Mouse (Mus musculus) thymus, adult 2 months (tissue): Measurements from ENCODE around the gene Slc39a10. TPM values are rescaled to one million over a fixed set of nuclear protein-coding genes. Genes with fewer than 3 reads are reported as not detected.
"Not testable (repeated sequence)": the region's sequence is repeated elsewhere in the genome, so short reads cannot be mapped to it uniquely, and the experiment has no call there.

Experiments
- DNase-seq: peaks from one replicate; pipeline ENCODE4 v3.0.0; 2021
- H3K27ac ChIP-seq: fragments of 200-500 bp; 2 replicates; pipeline ENCODE4 v1.5.1; 2012; ENCODE audit warnings: low read length, control low read depth; ENCODE audit not compliant: control insufficient read depth, insufficient read depth
- H3K27me3 ChIP-seq: fragments of 200-500 bp; 2 replicates; pipeline ENCODE4 v1.6.1; 2012; ENCODE audit warnings: mild to moderate bottlenecking, low read length, moderate library complexity, mixed read lengths; ENCODE audit not compliant: control insufficient read depth, insufficient read depth
- H3K36me3 ChIP-seq: fragments of 200-500 bp; 2 replicates; pipeline ENCODE4 v1.6.1; 2012; ENCODE audit warnings: mild to moderate bottlenecking, low read length, moderate library complexity; ENCODE audit not compliant: control insufficient read depth, insufficient read depth
- H3K4me1 ChIP-seq: fragments of 200-500 bp; replicated peaks from 2 replicates; pipeline ENCODE4 v1.6.1; 2012; ENCODE audit warnings: low read length; ENCODE audit not compliant: control insufficient read depth, insufficient read depth
- H3K4me3 ChIP-seq: fragments of 200-500 bp; 2 replicates; pipeline ENCODE4 v1.5.1; 2012; ENCODE audit warnings: mild to moderate bottlenecking, low read length, control low read depth, moderate library complexity; ENCODE audit not compliant: control insufficient read depth, insufficient read depth
- CTCF ChIP-seq: fragments of 200-500 bp; IDR thresholded peaks from 2 replicates; pipeline ENCODE4 v1.5.1; 2012; ENCODE audit warnings: mild to moderate bottlenecking, control low read depth, low read length, moderate library complexity, borderline replicate concordance; ENCODE audit not compliant: control insufficient read depth, poor library complexity, insufficient read depth; ENCODE audit errors: extremely low read depth
- POLR2A ChIP-seq: fragments of 200-500 bp; IDR thresholded peaks from 2 replicates; pipeline ENCODE4 v1.6.1; 2012; ENCODE audit warnings: mild to moderate bottlenecking, low read length, control low read depth, moderate library complexity; ENCODE audit not compliant: control insufficient read depth, poor library complexity, insufficient read depth; ENCODE audit errors: extremely low read depth
- WGBS: fragments of 180-500 bp; shearing (Covaris S2); methylation state at CpG from one replicate; pipeline ENCODE4 v1.1.7; 2018; 5-methylcytosine and 5-hydroxymethylcytosine counted together
- polyA plus RNA-seq: library from polyadenylated mRNA; depleted of rRNA; stranded (reverse); fragments of >200 nt; gene quantifications from 2 replicates; pipeline ENCODE4 v1.2.3, GENCODE M21; 2012

The Slc39a10 gene
- polyA plus RNA-seq, 1 experiment, result 9.1 TPM

DNA sequence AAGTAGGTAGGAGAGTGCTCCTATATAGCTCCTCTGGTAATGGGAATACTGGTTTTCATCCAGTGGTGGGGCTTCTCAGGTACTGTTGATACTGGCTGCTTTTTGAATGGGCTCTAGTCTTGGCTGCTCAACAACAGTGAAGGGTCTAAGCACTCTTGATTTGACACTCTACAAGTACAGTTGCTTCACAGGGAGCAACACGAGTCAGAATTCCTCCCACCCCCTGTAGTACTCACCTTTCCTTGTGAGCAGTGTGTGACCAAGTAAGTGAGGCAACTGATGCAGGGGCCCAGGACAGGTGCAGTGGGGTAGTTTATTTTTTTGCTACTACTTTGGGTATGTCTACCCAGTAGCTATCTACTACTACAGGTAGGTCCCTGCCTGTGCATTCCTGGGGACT lies 87.6 kb downstream of the Slc39a10 start:
- no peak overlapping the region for H3K4me3 ChIP-seq
- TF ChIP-seq POLR2A (no peak), CTCF (no peak)
- H3K27me3 ChIP-seq, result no peaks in the 10 kb centered on the region
- 78% methylated on average over 1 of the region's 1 CpGs for WGBS
- no peak overlapping the region for H3K27ac ChIP-seq
- no peaks in the 10 kb centered on the region for H3K4me1 ChIP-seq
- DNase-seq, result no peak
- H3K36me3 ChIP-seq, result no peaks in the 10 kb centered on the region

DNA sequence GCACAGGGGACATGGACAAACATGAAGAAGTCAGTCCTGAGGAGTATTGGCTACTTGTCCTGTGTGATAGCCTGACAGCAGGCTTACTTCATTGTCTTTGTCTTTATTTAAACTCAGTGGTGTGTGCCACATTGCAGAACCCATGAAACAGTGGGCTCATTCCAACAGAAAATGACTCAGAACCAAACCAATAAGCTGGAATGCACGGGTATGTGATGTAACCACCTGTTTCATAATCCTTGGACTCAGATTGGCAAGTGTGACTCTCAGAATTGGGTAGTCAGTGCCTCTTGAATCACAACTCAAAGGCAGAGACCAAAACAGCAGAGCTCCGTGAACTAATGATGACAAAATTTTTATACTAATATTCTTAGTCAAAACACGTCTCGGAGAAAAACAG lies 110.4 kb downstream of the Slc39a10 start:
- not testable (repeated sequence) for H3K27ac ChIP-seq, H3K27me3 ChIP-seq, H3K4me1 ChIP-seq, H3K36me3 ChIP-seq, H3K4me3 ChIP-seq, DNase-seq
- WGBS, result 85% methylated on average over 4 of the region's 4 CpGs

DNA sequence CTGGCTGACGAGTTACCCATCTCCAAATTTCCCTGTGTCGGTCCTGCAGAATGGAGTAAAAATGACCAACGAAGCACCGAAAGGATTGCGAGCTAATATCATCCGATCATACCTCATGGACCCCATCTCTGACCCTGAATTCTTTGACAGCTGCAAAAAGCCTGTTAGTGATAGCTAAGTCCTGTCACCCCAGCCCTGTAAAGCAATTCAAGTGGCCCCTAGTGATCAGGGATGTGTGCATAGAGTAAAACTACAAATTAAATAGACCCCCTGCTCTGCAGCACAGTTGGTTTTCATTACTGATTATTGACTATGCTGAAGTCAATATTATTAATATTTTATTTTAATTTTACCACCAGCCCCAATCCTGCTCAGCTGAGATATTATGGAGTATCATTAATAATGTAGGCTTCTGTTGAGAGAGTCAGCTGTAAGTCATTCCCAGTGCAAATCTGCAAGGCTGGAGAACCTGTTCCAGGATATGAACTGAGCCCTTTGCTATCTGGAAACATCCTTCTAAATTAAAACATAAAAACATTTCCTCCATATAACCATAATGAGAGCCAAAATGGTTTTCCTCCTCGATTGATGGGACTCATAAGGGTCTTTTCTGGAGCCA lies 122.5 kb downstream of the Slc39a10 start:
- WGBS, result 91% methylated on average over 7 of the region's 7 CpGs
- H3K27me3 ChIP-seq, result not testable (repeated sequence)

DNA sequence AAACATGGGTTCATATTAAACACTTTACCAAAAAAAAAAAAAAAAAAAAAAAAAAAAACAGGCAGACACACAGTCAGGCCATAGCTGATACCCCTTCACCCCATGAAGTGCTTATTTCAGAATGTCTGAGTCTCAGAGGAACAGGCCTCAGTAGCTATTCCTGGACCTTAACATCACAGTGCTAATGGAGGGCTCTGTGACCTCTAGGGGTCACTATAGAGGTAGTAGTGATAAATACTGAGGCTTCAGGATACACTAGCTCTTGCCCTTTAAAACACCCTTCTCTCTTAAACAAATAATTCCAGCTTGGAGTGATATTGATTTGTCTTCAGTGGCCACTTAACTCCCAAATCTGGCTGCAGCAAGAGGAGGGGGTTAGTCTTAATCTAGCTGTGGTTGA lies 123.3 kb downstream of the Slc39a10 start:
- not testable (repeated sequence) for H3K4me1 ChIP-seq, DNase-seq, H3K4me3 ChIP-seq, H3K27ac ChIP-seq, H3K36me3 ChIP-seq, H3K27me3 ChIP-seq

More for the DNA sequence above, 122.5 kb downstream of the Slc39a10 start:
- H3K36me3 ChIP-seq, H3K27ac ChIP-seq, H3K4me3 ChIP-seq, H3K4me1 ChIP-seq, DNase-seq: not testable (repeated sequence)

DNA sequence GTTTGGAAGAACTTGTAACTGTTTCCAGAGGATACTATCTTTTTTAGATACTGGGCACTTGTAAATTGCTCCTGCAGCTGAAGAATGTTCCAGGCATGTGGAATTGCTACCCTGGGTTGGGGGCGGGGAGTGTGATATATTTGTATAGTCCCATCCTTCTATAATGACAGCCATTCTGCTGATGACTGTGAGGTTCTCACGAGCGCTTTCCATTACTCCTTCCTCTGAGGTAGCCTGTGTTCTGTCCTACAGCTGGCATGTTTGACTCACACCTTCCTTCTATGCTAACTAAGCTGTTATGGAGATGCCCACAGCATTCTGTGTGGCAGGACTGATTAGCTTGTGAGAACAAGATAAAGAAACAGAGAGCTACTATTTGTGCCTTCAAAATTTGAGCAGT lies 128.1 kb downstream of the Slc39a10 start:
- not testable (repeated sequence) for H3K4me1 ChIP-seq, H3K27ac ChIP-seq, H3K36me3 ChIP-seq, H3K4me3 ChIP-seq, DNase-seq, H3K27me3 ChIP-seq
- WGBS, result 84% methylated on average over 3 of the region's 3 CpGs
